Mouse (Mus musculus) ZHBTc4 (cell line): Measurements from ENCODE around the gene Zcchc10.
A peak's percentile ranks its signal among the peaks of the same experiment; 100 is the strongest.
"Not testable (repeated sequence)": the region's sequence is repeated elsewhere in the genome, so short reads cannot be mapped to it uniquely, and the experiment has no call there.

Experiments used
- DNase-seq: peaks from one replicate; pipeline ENCODE4 v3.0.0-alpha.2; 2011; ENCODE audit warnings: low read depth, low spot score

Zcchc10 gene

GRCm38 (mm10) chr11:53324512-53324968 is at the start of gene Zcchc10:
Zcchc10 (plus strand) TSS chr11:53324679.
- DNase-seq: peak; percentile 95

GRCm38 (mm10) chr11:53275358-53275757 is 49.1 kb upstream of the Zcchc10 start:
- no peak for DNase-seq

GRCm38 (mm10) chr11:53278411-53278810 is 46.1 kb upstream of the Zcchc10 start:
- DNase-seq: no peak

GRCm38 (mm10) chr11:53285885-53286284 is 38.6 kb upstream of the Zcchc10 start:
- no peak for DNase-seq

GRCm38 (mm10) chr11:53290187-53290586 is 34.3 kb upstream of the Zcchc10 start:
- not testable (repeated sequence) for DNase-seq

GRCm38 (mm10) chr11:53290871-53291270 is 33.6 kb upstream of the Zcchc10 start:
- DNase-seq: peak; percentile 81

GRCm38 (mm10) chr11:53294441-53294840 is 30.0 kb upstream of the Zcchc10 start:
- no peak for DNase-seq

- no peak for DNase-seq
Observed at GRCm38 (mm10) chr11:53296880-53297279, 27.6 kb upstream of the Zcchc10 start.

- DNase-seq: no peak
Observed at GRCm38 (mm10) chr11:53297947-53298860, 26.3 kb upstream of the Zcchc10 start.

GRCm38 (mm10) chr11:53299551-53300329 is 24.7 kb upstream of the Zcchc10 start:
- peak; percentile 75 for DNase-seq

- DNase-seq: peak; percentile 99
Observed at GRCm38 (mm10) chr11:53300330-53301166, 23.9 kb upstream of the Zcchc10 start, which contains the start of gene Hspa4. Hspa4 (minus strand) TSS chr11:53300457.

- no peak for DNase-seq
Observed at GRCm38 (mm10) chr11:53301167-53301515, 23.3 kb upstream of the Zcchc10 start.

GRCm38 (mm10) chr11:53304044-53304840 is 20.2 kb upstream of the Zcchc10 start:
- peak; percentile 60 for DNase-seq

GRCm38 (mm10) chr11:53306965-53307364 is 17.5 kb upstream of the Zcchc10 start:
- no peak for DNase-seq

- no peak for DNase-seq
Observed at GRCm38 (mm10) chr11:53307558-53308065, 16.9 kb upstream of the Zcchc10 start.

GRCm38 (mm10) chr11:53308251-53308864 is 16.1 kb upstream of the Zcchc10 start:
- no peak for DNase-seq

- DNase-seq: no peak
Observed at GRCm38 (mm10) chr11:53308884-53309310, 15.6 kb upstream of the Zcchc10 start.

- DNase-seq: peak; percentile 87
Observed at GRCm38 (mm10) chr11:53311385-53311784, 13.1 kb upstream of the Zcchc10 start.

- DNase-seq: not testable (repeated sequence)
Observed at GRCm38 (mm10) chr11:53312823-53313222, 11.7 kb upstream of the Zcchc10 start.

GRCm38 (mm10) chr11:53314770-53315173 is 9.7 kb upstream of the Zcchc10 start:
- no peak for DNase-seq
